Mouse (Mus musculus) liver, adult 2 months (tissue): ENCODE results near the gene Dynll1.

Experiments
- CTCF ChIP-seq: fragments of 200-500 bp; IDR thresholded peaks from 2 replicates; pipeline ENCODE4 v1.5.1; 2011; ENCODE audit warnings: low read depth, low read length, control low read depth
- POLR2A ChIP-seq: fragments of 200-500 bp; IDR thresholded peaks from 2 replicates; pipeline ENCODE4 v1.6.1; 2011; ENCODE audit warnings: low read length, control low read depth; ENCODE audit not compliant: insufficient read depth; ENCODE audit errors: extremely low read depth

GRCm38 (mm10) chr5:115294173-115294572, 6.6 kb downstream of the Dynll1 start:
- TF ChIP-seq CTCF (peak; percentile 52), POLR2A (no peak)
